Mouse (Mus musculus): ENCODE data around the gene Lsp1.

Lsp1 gene

GRCm38 (mm10) chr7:142460636-142461077 is at the start of gene Lsp1:
Gene Lsp1, plus strand, starts transcription at chr7:142460809.
- peak; percentile 23 to 49 for DNase-seq

DNA sequence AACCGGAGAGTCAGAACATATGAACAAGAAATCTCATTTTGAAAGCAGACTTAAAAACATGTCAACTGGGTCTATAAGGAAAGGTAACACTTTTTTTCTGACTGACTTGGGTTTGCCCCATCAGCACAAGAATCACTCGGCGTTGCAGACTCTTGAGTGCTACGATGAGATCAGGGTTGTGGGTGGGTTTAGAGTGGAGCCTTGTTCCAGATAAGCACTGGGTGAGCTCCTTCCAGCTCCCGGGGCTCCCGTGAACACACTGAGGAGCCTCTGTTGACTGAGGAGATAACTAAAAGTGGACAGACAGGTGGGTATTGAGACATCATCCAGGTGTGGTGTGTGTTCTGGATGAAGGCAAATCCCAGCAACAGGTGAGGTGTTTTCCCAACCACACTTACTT is 47.3 kb upstream of the Lsp1 start:
- DNase-seq = no peak

- no peak for DNase-seq
Measured at GRCm38 (mm10) chr7:142415314-142415713, 45.3 kb upstream of the Lsp1 start.

DNA sequence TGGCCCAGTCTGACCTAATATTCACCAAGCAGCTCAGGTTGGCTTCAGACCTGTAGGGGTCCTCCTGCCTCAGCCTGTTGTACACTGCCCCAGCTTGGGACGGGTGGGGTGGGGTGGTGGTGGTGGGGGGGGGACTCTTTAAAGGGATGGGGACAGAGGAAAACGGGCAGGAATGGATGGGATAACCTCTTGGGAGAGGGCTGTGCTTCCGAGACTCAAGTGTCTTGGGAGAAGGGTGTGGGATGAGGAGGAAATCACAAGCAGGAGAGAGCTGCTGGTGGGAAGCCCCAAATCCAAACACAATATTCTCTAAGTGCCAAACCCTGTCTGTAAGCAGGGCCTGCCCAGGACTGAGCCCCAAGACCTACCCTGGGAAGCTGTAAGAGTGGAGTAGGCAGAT is 44.4 kb upstream of the Lsp1 start:
- DNase-seq = no peak

DNA sequence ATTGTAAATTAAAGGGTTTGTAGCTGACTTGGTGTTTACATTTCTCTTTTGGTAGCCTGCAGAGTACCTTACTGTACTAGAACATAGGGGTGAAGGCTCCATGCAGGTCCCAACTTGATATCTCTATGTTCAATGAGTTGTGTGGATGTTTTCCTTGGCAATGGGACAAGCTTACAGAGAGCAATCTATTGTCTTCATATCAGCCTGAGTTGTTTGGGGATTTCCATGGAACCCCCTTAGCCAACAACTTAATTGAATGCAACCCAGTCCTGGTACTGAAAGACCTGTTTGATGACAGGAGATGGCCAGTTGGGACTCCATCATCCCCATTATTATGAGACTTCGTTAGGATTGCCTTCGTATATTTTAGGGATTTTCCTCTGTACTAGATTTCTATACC is 42.6 kb upstream of the Lsp1 start:
- DNase-seq = no peak

- no peak for DNase-seq
Measured at GRCm38 (mm10) chr7:142418679-142419078, 41.9 kb upstream of the Lsp1 start.

- DNase-seq = no peak
Measured at GRCm38 (mm10) chr7:142419887-142420286, 40.7 kb upstream of the Lsp1 start.

GRCm38 (mm10) chr7:142421826-142422225 is 38.8 kb upstream of the Lsp1 start:
- DNase-seq = no peak

DNA sequence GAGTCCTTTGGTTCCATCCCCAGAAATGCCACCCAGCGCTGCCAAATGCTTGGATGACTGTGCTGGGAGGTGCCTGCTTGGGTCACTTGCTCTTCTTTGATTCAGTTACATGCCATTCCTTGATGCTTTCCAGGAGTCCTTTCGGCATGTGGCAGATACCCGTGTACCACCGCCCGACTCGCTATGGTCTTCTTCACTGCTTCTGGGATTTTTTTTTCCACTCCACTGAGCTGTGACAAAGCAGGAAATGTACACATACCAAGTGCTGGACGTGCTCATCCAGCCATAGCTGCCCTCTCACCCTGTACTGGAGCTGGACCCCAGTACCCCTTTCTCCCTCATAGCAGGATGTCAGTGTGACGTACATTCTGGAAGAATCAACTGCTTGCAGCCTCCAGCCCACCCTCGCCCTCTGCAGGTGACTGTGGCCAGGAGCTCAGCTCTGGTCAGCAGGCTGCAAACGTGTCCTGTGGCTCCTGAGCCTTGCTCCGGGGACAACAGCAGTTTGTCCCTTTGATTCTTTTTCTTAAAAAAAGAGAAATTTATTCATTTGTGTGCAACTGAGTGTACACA is 34.9 kb upstream of the Lsp1 start:
- DNase-seq = no peak

GRCm38 (mm10) chr7:142428213-142428612 is 32.4 kb upstream of the Lsp1 start:
- DNase-seq = no peak

- no peak for DNase-seq
Measured at GRCm38 (mm10) chr7:142430160-142430678, 30.4 kb upstream of the Lsp1 start.

GRCm38 (mm10) chr7:142431106-142431505 is 29.5 kb upstream of the Lsp1 start:
- no peak for DNase-seq

DNA sequence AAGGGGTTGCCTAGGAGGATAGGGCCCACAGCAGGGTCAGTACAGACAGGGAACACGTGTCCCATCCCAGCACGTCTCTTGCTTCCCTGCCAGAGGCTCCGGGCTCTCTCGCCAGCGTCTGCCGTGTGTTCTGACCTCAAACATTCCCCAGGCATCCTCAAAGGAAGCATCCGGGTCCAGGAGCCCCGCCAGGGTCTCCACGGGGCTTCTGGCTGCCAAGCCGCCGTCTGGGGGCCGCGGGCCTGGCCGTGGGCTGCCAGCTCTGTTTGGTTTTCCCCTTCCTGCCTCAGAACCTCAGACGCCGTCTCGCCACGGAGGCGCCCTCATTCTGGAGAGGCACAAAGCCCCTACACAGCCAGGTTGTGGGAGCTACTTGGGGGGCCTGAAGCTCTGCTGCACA is 27.0 kb upstream of the Lsp1 start:
- DNase-seq = no peak

DNA sequence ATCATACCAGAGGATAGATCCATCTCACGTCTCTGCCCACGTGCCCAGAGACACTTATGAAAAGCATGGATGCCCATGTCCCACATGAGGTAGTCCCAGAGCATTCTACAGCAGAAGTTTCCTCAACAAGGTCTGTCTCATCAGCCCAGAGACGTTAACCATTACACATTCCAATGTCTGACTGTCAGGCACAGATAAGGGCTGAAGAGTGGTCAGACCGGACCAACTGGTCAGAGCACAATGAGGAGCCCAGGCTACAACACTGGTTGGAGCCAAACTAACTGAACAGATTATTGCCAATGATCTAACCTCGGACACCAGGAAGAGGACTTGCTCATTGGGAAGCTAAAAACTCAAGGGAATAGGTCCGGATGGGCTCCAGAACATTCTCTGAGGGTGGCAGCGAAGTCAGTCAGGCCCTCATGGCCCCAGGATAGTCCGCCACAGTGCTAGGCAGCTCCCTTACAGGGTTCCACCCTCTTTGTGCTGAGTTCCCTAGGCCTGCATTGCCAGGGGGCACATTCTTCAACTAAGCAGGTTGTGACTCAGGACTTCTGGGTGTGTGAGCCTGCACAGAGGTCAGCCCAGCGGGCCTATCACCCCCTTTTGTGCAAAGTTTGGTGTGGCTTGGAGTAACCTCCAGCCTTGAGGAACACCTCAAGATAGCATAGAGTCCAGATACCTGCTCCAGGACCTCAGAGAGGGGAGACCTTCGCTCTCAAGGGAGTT is 26.3 kb upstream of the Lsp1 start, which contains the start of gene Syt8:
Gene Syt8, plus strand, starts transcription at position 714 of the 729 bp plus-strand sequence.
- no peak for DNase-seq

GRCm38 (mm10) chr7:142435524-142435923 is 25.1 kb upstream of the Lsp1 start:
- DNase-seq = peak in 1 of 2 experiments; percentile 44

DNA sequence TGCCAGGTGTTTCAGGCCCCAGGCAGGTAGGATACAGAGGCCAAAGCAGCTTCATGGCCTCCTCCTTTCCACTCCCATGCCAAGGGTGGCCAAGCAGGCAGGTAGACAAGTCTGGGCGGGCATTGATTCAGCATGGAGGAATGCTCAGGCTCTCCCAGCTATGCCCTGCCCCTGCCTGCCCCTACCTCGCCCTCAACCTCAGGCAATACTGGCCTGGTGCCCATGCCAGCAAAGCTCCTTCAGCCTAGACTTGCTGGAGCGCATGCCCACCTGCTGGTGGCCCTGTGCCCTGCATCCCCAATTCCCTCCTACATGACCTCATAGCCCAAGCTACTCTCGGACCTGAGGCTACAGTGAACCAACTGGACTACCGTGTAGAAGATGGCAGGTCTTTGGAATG is 23.3 kb upstream of the Lsp1 start:
- no peak for DNase-seq

GRCm38 (mm10) chr7:142439966-142440365 is 20.6 kb upstream of the Lsp1 start:
- DNase-seq = no peak

DNA sequence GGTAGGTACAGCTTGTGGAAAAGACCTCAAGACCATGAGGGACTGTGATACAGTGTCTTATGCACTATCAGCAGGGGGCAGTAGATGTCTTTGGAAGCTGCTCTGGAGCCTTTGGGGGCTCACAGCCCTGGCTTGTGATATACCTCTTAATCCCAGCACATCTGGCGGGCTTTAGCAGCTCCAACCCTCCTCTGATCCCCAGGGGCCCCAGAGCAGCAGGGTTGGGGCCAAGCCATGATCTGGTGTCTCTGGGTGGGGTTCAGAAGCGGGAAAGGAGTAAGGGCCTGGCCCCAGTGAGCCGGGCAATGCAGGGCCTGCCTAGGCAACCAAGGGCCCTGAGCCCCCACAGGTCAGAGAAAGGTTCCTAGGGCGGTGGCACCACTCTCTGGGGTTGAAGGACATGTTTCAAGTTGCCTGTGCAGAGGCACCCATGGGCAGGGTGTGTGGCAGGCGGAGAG is 19.9 kb upstream of the Lsp1 start:
- peak in 1 of 2 experiments; percentile 51 for DNase-seq

GRCm38 (mm10) chr7:142441585-142441984 is 19.0 kb upstream of the Lsp1 start, which contains the start of gene Tnni2:
Gene Tnni2, plus strand, starts transcription at chr7:142441808.
- no peak for DNase-seq

DNA sequence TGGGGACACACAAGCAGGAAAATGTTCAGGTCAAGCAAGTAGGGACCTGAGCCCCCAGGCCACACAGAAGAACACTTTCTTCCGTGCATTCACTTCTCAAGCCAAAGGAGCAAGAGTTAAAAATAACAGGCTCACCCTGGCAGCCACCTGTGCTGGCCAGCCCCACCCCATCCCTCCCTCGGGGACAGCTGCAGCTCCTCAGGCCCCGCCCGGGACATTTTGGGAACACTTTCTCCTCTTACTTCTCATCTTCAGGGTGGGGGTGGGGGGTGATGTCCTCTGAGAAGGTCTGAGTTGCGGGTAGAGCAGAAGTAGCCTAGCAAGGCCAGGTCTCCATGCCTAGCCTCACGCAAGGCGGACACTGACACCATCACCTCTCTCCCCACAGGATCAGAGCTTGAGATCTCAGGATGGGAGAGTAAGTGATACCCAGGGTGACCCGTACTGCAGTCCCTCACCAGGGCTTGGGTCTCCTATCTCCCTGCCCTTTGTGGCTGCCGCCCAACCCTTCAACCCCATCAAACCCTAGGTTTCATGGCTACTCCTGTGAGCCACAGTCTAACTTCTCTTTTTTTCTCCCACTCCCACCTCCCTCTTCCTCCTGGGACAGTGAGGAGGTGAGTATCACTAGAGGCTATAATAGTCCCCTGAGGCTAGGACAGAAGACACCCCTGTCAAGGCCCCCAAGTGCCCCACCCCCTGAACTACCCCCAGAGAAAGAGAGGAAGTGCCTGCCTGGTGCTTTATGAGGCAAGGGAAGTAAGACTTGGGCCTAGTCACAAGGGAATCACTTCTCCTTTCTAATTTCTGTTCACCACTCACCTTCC is 18.3 kb upstream of the Lsp1 start:
- no peak for DNase-seq

DNA sequence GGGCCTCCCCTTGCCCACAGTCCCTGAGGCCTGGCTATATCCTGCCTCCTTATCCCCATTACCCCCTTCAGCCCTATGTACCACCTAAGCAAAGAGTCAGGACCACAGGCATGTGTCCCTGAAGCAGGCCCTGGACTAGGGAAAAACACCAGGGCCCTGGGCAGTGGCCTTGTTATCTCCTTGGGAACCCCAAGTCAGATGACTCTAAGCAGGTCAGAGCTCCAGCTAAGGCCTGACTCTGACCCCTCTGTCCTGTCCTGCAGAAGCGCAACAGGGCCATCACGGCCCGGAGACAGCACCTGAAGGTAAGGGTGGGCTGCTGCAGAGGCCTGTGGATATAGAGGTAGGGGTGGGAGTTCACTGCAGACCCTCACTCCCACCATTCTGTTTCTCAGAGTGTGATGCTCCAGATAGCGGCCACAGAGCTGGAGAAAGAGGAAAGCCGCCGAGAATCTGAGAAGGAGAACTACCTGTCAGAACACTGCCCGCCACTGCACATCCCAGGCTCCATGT is 17.6 kb upstream of the Lsp1 start:
- no peak for DNase-seq

DNA sequence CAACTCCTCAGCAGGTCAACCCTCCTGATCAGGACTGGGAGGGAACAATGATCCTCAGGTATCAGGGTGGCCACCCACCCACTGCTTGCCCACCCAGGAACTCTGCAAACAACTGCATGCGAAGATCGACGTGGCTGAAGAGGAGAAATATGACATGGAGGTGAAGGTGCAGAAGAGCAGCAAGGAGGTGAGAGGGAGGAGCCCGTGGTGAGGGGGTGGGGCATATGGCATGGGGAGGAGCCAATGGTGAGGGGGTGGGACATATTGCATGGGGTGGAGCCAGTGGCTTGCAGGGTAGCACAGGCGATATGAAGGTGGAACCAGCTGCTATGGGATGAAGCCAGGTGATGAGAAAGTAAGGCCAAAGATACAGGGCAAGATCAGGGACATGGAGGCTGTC is 17.1 kb upstream of the Lsp1 start:
- DNase-seq = no peak

DNA sequence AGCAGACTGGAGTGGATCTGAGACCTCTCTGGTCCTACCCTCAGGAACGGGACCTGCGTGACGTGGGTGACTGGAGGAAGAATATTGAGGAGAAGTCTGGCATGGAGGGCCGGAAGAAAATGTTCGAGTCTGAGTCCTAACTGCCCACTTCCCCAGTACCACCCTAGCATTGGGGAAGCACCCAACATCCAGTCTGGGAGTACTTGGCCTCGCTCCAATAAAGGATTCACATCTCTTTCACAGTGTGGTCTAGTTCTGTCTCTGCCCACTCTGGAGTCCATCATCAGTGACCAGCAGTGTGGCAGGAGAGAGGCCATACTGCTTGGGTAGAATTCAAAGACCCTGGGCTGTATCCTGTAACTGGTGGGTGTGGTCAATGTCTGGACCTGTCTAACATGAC is 16.4 kb upstream of the Lsp1 start:
- no peak for DNase-seq

All from thymus, adult 18-20 months (tissue).